Mouse (Mus musculus): ENCODE results near the gene 4930590J08Rik.

4930590J08Rik gene

DNA sequence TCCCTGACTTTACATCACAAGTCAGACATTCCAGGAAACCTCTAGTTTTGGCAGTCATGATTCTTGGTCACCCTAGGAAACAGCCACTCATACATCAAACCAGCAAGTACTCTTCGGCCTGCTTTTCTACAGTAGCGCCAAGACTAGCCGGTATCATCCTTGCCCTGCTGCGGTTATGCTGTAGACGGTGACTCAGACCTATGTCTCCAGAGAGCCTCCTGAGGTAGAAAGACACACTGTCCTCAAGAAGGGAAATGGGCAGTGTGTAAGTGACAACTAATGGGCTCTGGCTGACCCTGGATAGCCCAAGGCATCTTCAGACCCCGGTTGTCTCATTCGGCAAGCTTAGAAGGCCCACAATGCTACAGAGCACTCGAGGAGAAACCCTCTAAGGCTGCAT, 62.5 kb downstream of the 4930590J08Rik start:
- DNase-seq, result peak; percentile 74

GRCm38 (mm10) chr6:91966006-91966405, 63.4 kb downstream of the 4930590J08Rik start:
- no peak for DNase-seq

DNA sequence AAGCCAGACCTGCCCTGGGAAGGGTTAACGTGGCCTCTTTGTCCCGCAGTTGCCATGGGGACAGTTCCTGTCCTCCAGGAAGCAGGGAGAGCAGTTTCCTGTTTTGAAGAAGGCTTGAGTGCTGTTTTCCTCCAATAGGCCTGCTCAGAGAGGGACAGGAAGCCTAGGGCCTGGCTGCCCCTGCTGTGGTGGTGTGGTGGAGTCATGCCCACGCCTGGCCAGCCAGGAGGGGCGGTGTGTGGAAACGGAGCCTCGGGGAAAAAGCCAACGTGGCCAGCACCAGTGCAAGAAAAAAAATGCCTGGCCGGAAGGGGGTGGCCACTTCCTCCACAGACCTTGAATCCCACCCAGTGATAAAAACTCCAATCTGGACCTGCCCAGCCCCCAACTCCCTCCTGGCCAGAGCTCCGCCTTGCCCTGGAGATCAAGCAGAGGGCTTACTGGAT, 69.6 kb downstream of the 4930590J08Rik start:
- DNase-seq, result peak; percentile 100

DNA sequence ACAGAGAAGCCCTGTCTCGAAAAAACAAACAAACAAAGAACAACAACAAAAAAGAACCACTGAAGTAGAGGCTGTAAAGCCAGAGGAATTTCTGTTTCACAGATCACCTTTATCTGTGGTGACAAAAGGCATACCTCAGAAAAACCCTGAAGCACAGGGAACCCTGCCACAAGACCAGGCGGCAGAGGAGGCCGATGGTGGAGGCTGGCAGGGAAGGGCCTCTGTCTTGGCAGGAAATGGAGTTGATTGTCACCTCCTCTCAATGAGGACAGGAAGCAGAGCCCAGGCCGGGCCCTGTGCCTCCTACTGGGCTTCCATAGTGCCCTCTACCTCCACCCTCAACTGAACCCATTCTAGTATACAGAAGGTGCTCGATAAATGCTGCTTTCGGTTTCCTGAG, 71.4 kb downstream of the 4930590J08Rik start:
- DNase-seq, result peak; percentile 91

DNA sequence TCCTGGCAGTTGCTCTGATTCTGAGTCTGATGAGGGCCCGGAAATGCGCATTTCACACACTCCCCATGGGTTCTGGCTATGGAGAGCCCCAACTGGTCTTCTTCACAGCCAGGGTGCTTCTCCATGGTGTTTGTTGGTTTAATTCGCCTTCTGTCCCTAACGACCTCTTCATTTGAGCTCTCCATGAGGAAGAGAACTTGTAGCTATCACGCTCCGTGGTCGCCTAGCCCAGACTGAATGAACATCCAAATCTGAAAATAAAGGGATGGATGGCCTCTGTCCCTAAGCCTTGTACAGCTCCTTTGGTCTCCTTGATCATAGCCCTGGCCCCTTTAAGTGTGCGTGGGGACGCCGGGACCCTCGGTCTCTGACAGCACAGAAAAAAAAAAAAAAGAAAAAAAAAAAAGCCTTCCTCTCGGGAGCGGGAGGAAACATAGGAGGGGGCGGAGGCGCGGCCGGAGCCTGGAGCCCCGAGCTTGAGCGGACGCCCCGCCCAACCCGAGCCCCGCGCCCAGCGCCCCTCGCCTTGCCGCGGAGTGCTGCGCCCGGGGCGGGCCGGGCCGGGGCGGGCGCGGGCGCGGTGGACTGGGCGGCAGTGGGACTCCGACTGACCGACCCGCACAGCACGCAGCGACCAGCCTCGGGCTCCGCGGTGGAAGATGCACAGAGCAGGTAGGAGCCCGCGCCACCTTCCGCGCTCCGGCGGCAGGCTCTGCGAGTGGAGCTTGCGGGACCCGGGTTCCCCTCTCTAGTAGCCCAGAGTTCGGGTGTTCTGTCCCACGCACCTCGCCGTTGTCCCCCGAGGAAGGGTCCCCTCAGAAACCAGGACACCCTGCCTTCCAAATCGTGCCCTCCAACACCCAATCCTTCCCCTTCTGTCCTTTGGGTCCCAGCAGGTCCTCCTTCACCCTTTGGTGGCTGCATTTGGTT, 76.0 kb downstream of the 4930590J08Rik start, which contains the start of gene Fgd5:
Gene Fgd5, plus strand, starts transcription at position 508 of the 930 bp plus-strand sequence.
- DNase-seq, result peak; percentile 97

DNA sequence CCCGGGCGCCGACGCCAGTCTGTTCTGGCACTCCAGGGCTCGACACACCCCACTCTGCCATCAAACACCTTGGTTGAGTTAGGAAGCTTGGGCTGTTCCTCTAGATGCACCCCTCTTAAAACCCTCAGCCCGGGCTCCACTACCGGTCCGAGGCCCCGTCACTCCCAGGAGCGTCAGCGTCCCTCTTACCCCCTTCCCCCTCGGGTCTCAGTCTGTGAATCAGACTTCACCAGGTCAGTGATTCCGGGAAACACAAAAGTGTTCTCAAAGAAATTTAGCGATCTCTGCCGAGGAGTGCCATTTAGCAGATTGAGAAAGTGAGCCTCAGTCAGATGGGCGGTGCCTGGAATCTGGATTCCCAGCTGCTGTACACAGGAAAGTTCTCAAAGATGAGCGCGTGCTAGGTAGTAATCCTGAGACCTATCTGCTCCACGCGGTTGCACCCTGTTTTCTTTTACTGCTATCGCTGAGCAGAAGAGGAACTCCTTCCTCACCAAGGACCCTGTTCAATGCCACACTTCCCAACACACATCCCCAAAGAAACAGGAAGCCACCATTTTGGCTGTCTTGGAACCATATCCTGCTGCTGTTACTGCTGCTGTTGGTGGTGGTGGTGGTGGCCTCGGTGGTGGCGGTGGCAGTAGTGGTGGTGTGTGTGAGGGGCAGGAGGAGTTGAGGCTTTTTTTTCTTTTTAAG, 76.8 kb downstream of the 4930590J08Rik start:
- DNase-seq, result peak; percentile 94

GRCm38 (mm10) chr6:91980011-91980410, 77.4 kb downstream of the 4930590J08Rik start:
- peak; percentile 92 for DNase-seq

DNA sequence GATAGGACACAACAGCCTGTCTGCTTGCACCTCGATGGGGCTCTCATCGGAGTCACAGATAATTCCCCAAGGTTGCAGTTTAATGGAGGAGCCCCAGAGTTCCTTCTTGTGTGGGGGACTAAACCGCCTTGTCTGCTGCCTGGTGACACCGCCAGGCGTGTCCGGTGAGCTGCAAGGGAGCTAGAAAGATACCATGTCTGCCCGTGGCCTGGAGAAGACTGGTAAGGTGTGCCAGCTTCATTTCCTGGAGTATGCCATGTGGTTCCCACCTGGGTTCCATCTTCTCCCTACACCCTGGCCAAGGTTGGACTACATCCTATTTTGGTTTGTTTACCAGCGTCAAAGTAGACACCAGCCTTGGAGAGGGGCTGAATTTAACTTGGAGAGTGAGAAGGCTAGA, 87.5 kb downstream of the 4930590J08Rik start:
- DNase-seq, result no peak

DNA sequence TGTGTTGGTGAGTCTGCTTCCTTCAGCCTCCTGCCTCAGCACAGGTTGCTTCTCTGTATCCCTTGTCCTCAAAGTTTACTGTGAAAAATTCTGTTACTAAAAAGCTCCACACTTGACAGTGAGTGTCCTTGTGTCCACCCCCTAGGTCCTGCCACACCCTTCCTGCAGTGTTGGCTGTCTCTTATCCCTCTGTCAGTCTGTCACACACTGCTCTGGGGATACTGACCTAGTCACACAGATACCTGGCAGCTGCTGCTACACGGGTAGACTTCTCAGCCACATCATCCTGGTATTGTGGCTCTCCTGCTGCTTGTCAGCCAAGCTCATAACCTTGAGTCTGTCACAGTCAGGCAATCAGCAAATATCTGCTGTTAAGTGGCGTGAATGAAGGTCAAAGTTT, 90.2 kb downstream of the 4930590J08Rik start:
- no peak for DNase-seq

DNA sequence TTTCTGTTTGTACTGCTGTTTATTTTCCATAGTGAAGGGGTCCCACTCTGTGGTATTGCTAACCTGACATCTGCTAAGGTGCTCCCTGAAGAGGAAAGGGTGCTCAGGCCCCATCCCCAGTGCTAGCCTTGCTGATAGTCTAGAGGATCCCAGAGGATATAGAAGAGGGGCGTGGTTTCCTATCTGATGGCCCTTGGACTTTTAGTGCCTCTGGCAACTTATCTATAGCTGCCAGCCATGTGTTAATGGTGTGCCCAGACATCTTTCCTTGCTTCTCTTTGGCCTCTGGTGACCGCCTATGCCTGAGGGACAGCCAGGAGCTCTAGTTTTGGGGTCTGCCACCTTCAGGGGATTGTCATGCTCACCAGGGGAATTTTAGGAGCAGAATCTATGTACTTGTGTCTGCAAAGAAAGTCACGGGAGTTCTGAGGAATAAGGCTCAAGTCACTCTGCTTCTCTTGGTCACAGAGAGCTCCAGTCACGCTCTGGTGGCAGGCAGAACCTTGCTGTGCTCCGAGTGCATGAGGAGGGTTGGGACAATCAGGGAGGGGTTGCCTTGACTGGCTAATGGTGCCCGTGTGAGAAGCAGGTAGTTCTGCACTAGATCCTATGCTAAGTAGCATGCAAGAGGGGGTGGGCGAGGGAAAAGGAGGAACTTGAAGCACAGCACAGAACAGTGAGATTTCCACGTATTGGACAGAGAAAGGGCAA, 91.3 kb downstream of the 4930590J08Rik start:
- DNase-seq, result no peak

DNA sequence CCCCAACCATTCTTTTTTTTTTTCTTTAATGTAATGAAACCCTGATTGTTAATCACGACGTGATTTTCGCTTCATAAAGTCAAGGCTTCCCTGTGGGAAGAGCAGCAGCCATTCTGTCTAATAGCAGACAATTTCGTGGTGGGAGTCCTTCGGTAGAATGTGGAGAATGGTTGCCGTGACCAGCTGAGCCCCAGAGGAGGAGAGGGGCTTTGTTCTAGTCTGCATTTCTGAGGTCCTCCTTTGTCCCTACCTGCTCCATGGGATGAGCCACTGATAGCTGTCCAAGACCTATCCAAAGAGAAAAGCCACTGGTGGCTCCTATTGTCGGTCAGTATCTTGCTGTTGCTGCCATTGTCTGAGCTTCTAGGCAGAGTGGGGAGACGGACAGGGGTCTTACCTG, 93.5 kb downstream of the 4930590J08Rik start:
- no peak for DNase-seq
